Mouse (Mus musculus): ENCODE results near the gene Pla2g4c. TPM values are rescaled to one million over a fixed set of nuclear protein-coding genes. Genes with fewer than 3 reads are reported as not detected.

The Pla2g4c gene
- total RNA-seq, 2 experiments from 2014 or later = 0.20 TPM; not detected in 1

DNA sequence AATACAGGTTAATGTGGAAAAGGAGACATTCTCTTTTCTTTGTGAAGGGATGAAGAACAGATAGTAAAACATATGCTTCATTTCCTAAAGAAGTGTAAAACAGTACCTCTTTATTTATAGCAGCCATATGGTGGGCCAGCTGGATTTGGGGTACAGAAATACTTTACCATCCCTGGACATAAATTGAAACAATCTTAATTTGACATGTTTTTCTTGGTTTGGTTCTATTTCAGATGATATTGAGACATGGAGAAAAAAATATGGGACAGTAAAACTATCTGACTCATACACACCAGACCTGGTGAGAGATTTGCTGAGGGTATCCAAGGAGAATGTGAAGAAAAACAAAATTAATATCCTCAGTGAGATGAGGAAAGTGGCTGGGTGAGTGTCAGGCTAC lies 31.5 kb downstream of the Pla2g4c start:
- DNase-seq (ENCODE audit: low spot score in 2 of 2) = no peak

DNA sequence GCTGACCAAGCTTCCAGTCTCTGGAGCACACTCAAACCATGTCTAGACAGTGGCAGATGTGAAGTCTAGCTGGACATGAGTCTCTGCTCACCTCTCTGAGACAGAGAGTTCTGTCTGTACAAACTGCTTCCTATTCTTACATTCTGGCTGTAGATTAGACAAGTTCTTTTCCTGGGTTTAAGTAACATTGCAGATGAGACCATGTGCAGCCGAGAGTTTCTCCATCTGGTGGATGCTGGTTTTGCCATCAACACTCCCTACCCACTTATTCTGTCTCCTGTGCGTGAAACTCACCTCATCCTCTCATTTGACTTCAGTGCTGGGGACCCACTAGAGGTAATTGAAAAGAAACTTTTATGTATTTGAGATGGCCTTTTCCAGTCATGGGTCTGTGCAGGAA lies 56.1 kb downstream of the Pla2g4c start:
- DNase-seq (ENCODE audit: low spot score in 2 of 2) = no peak

DNA sequence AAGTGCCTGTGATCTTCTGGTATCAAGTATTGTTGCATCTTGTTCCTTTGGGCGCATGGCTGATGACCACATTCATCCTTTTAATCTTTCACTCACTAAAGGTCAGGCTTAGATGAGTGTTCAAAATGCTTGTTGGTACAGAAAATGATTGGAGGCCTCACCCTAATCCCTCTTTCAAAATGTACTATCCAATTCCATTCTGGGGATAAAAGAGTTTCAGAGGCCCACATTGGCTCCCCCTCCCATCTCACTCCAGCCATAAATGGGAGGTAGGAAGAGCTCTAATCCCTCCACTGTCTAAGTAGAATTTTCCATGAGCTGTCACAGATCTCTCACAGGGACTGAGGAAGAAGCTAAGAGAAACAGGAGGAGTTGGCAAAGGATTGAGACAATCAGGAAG lies 73.4 kb downstream of the Pla2g4c start, which contains the start of gene Cabp5:
Cabp5 (plus strand) TSS at position 301 of the 400 bp plus-strand sequence.
- DNase-seq (ENCODE audit: low spot score in 2 of 2) = no peak

Other genes with a start within 250 kb of the Pla2g4c start
- not detected for gene Vmn1r85, start 229.5 kb upstream of the Pla2g4c start, total RNA-seq (2021)
- gene Vmn1r86, start 204.7 kb upstream of the Pla2g4c start, total RNA-seq (2021) = not detected
- not detected for gene Vmn1r87, start 184.5 kb upstream of the Pla2g4c start, total RNA-seq (2021)
- gene Vmn1r88, start 165.1 kb upstream of the Pla2g4c start, total RNA-seq (2021) = under 1 TPM; 0.18 to 0.22 TPM
- not detected for gene Vmn1r89, start 111.6 kb upstream of the Pla2g4c start, total RNA-seq (2021)
- gene Lig1, start 47.4 kb upstream of the Pla2g4c start, total RNA-seq (2021) = 1 to 10 TPM; 6.0 to 7.4 TPM
- gene Zswim9, start 45.9 kb upstream of the Pla2g4c start, total RNA-seq (2021) = 10 to 100 TPM; 15.4 to 16.7 TPM
- gene Cabp5, start 73.5 kb downstream of the Pla2g4c start, total RNA-seq (2021) = not detected
- not detected for gene Bsph1, start 126.2 kb downstream of the Pla2g4c start, total RNA-seq (2021)
- not detected for gene Bsph2, start 246.4 kb downstream of the Pla2g4c start, total RNA-seq (2021)